Comparison of ENCODE assay signal across 8 mouse cellular contexts in genomic region chr11:115373805-115374694, GRCm38 (mm10). TPM values are rescaled to one million over a fixed set of nuclear protein-coding genes. Genes with fewer than 3 reads are reported as not detected.
DNase-seq lines count a peak whose midpoint lies in the region; ATAC-seq and TF ChIP-seq lines count a peak whose summit lies in the region.

No protein-coding gene starts in this region.

- TF ChIP-seq POLR2A in lung, adult 2 months (IDR thresholded peaks at IDR 0.05; ENCODE audit: borderline replicate concordance, extremely low read depth, low read depth, low read length): peak; percentile 61; the same call in 1 of the 2 replicates

- ATAC-seq in forebrain, embryonic 16.5 days: peak; percentile 72
- peak; percentile 77 for ATAC-seq in neural tube, embryonic 14.5 days (ENCODE audit: low read depth)

- peak overlapping the region; percentile 71; the same call in 1 of the 2 replicates for H3K27ac ChIP-seq in forebrain, embryonic 16.5 days (ENCODE audit: low read length)
- H3K27ac ChIP-seq in layer of hippocampus, adult 2 months: peak overlapping the region; percentile 92
- H3K27ac ChIP-seq in neural tube, embryonic 14.5 days (ENCODE audit: low read depth, low read length): peak overlapping the region; percentile 73

- no peaks in the 10 kb centered on the region for H3K9me3 ChIP-seq in E14TG2a.4 (ENCODE audit: low read length)
- no peaks in the 10 kb centered on the region for H3K9me3 ChIP-seq in forebrain, embryonic 16.5 days (ENCODE audit: control insufficient read depth, low read length)
- H3K9me3 ChIP-seq in neural tube, embryonic 14.5 days (ENCODE audit: control insufficient read depth, low read length): no peaks in the 10 kb centered on the region

- peaks cover 75% of the 10 kb centered on the region for H3K27me3 ChIP-seq in E14TG2a.4 (ENCODE audit: insufficient read depth, low read length)
- H3K27me3 ChIP-seq in forebrain, embryonic 16.5 days (replicated peaks; ENCODE audit: control insufficient read depth, insufficient read depth, low read length): no peaks in the 10 kb centered on the region
- no peaks in the 10 kb centered on the region; the same call in 1 of the 2 replicates for H3K27me3 ChIP-seq in neural tube, embryonic 14.5 days (ENCODE audit: control insufficient read depth, insufficient read depth, low read length)

- WGBS in forebrain, embryonic 16.5 days: 1% methylated on average over 30 of the region's 30 CpGs
- WGBS in lung, adult 2 months: 1% methylated on average over 30 of the region's 30 CpGs
- 2% methylated on average over 29 of the region's 30 CpGs for WGBS in neural tube, embryonic 14.5 days

- intact Hi-C loops in heart, postnatal 25 days (cut with DNase I): no loop called here

- DNase-seq in cerebellum, adult 11 months: peak; percentile 79
- DNase-seq in heart, postnatal 25 days (ENCODE audit: low spot score): peak; percentile 63
- peak; percentile 67 to 72 for DNase-seq in layer of hippocampus, adult 2 months (ENCODE audit: low spot score in 2 of 2)
- peak; percentile 68 for DNase-seq in lung, adult 2 months
- DNase-seq in thymus, postnatal 36 days: no peak

- H3K4me3 ChIP-seq in E14TG2a.4 (replicated peaks; ENCODE audit: low read length): peak overlapping the region; percentile 55
- peak overlapping the region; percentile 54 for H3K4me3 ChIP-seq in forebrain, embryonic 16.5 days (replicated peaks; ENCODE audit: low read length)
- peak overlapping the region; percentile 54 for H3K4me3 ChIP-seq in layer of hippocampus, adult 2 months
- H3K4me3 ChIP-seq in lung, adult 2 months (replicated peaks; ENCODE audit: extremely low read depth, low read depth, low read length): peak overlapping the region; percentile 61
- H3K4me3 ChIP-seq in neural tube, embryonic 14.5 days (ENCODE audit: low read depth, low read length): peak overlapping the region; percentile 44

- H3K4me1 ChIP-seq in E14TG2a.4 (replicated peaks; ENCODE audit: low read depth, low read length): peaks cover 10% of the 10 kb centered on the region
- H3K4me1 ChIP-seq in forebrain, embryonic 16.5 days (replicated peaks; ENCODE audit: control insufficient read depth, insufficient read depth, low read length): peaks cover 16% of the 10 kb centered on the region
- no peaks in the 10 kb centered on the region for H3K4me1 ChIP-seq in lung, adult 2 months (ENCODE audit: control insufficient read depth, insufficient read depth, low read length)
- H3K4me1 ChIP-seq in neural tube, embryonic 14.5 days (ENCODE audit: control insufficient read depth, insufficient read depth, low read length): 0 out of 2 replicates have a peak, but pooled peaks cover 7% of the 10 kb centered on the region

- peak overlapping the region; percentile 81 for H3K4me2 ChIP-seq in forebrain, embryonic 16.5 days (ENCODE audit: low read length)
- H3K4me2 ChIP-seq in neural tube, embryonic 14.5 days (ENCODE audit: low read depth, low read length): peak overlapping the region; percentile 68

- no peaks in the 10 kb centered on the region for H3K36me3 ChIP-seq in E14TG2a.4 (ENCODE audit: insufficient read depth, low read length)
- no peaks in the 10 kb centered on the region for H3K36me3 ChIP-seq in forebrain, embryonic 16.5 days (ENCODE audit: control insufficient read depth, insufficient read depth)
- no peaks in the 10 kb centered on the region for H3K36me3 ChIP-seq in neural tube, embryonic 14.5 days (ENCODE audit: control insufficient read depth, insufficient read depth, low read length)

- TF ChIP-seq CTCF in E14TG2a.4 (conservative IDR thresholded peaks at IDR 0.05; ENCODE audit: low read length): no peak
- no peak; the same call in 1 of the 2 replicates for TF ChIP-seq CTCF in layer of hippocampus, adult 2 months (conservative IDR thresholded peaks at IDR 0.05)
- TF ChIP-seq CTCF in lung, adult 2 months (IDR thresholded peaks at IDR 0.05; ENCODE audit: insufficient read depth, low read length): no peak

- H3K9ac ChIP-seq in forebrain, embryonic 16.5 days (replicated peaks; ENCODE audit: low read depth, low read length): peak overlapping the region; percentile 74
- H3K9ac ChIP-seq in neural tube, embryonic 14.5 days (replicated peaks; ENCODE audit: low read depth, low read length): peak overlapping the region; percentile 62

RNA-seq across cellular contexts. Expression of gene Hid1, which starts 6.5 kb away (rescaled TPM):
- polyA plus RNA-seq in forebrain, embryonic 16.5 days (2015; fragmentation: Nextera tagmentation; extraction: Ambion mirVana): 46.6 and 58.2 TPM in 2 replicates
- 1 to 10 TPM; 4.2 to 5.4 TPM for total RNA-seq in heart, postnatal 25 days (2021)
- total RNA-seq in layer of hippocampus, adult 2 months (2021): 100 to 1,000 TPM; 110 to 119 TPM
- 43.3 and 45.0 TPM in 2 replicates for polyA plus RNA-seq in lung, adult 2 months (2012; rRNA removed)
- polyA plus RNA-seq in neural tube, embryonic 14.5 days (2014; fragmentation: Nextera tagmentation; extraction: Ambion mirVana): 41.7 and 45.7 TPM in 2 replicates

RNA-seq across cellular contexts. Expression of gene Cdr2l, which starts 7.7 kb away (rescaled TPM):
- polyA plus RNA-seq in forebrain, embryonic 16.5 days (2015; fragmentation: Nextera tagmentation; extraction: Ambion mirVana): 16.8 and 18.3 TPM in 2 replicates
- 1 to 10 TPM; 5.5 to 6.6 TPM for total RNA-seq in heart, postnatal 25 days (2021)
- 10 to 100 TPM; 21.9 to 26.1 TPM for total RNA-seq in layer of hippocampus, adult 2 months (2021)
- 29.1 and 33.8 TPM in 2 replicates for polyA plus RNA-seq in lung, adult 2 months (2012; rRNA removed)
- polyA plus RNA-seq in neural tube, embryonic 14.5 days (2014; fragmentation: Nextera tagmentation; extraction: Ambion mirVana): 27.3 and 28.6 TPM in 2 replicates

RNA-seq across cellular contexts. Expression of gene Mrpl58, which starts 29.5 kb away (rescaled TPM):
- polyA plus RNA-seq in forebrain, embryonic 16.5 days (2015; fragmentation: Nextera tagmentation; extraction: Ambion mirVana): 158 and 176 TPM in 2 replicates
- total RNA-seq in heart, postnatal 25 days (2021): 100 to 1,000 TPM; 143 to 145 TPM
- total RNA-seq in layer of hippocampus, adult 2 months (2021): 100 to 1,000 TPM; 100 to 105 TPM
- polyA plus RNA-seq in lung, adult 2 months (2012; rRNA removed): 52.3 and 80.8 TPM in 2 replicates
- polyA plus RNA-seq in neural tube, embryonic 14.5 days (2014; fragmentation: Nextera tagmentation; extraction: Ambion mirVana): 207 and 211 TPM in 2 replicates

RNA-seq across cellular contexts. Expression of gene Otop3, which starts 39.5 kb away (rescaled TPM):
- polyA plus RNA-seq in forebrain, embryonic 16.5 days (2015; fragmentation: Nextera tagmentation; extraction: Ambion mirVana): 0.37 TPM in 1 of 2 replicates, not detected in the other
- total RNA-seq in heart, postnatal 25 days (2021): not detected
- total RNA-seq in layer of hippocampus, adult 2 months (2021): under 1 TPM in 1 of 2 experiments, not detected in 1; 0.20 TPM
- polyA plus RNA-seq in lung, adult 2 months (2012; rRNA removed): 0.05 and 7.8 TPM in 2 replicates
- polyA plus RNA-seq in neural tube, embryonic 14.5 days (2014; fragmentation: Nextera tagmentation; extraction: Ambion mirVana): 1.8 and 2.6 TPM in 2 replicates

RNA-seq across cellular contexts. Expression of gene Atp5h, which starts 45.7 kb away (rescaled TPM):
- polyA plus RNA-seq in forebrain, embryonic 16.5 days (2015; fragmentation: Nextera tagmentation; extraction: Ambion mirVana): 641 and 688 TPM in 2 replicates
- total RNA-seq in heart, postnatal 25 days (2021): 1,000 to 10,000 TPM; 2,312 to 2,343 TPM
- total RNA-seq in layer of hippocampus, adult 2 months (2021): 100 to 1,000 TPM; 467 to 494 TPM
- polyA plus RNA-seq in lung, adult 2 months (2012; rRNA removed): 52.4 and 108 TPM in 2 replicates
- 928 and 1,005 TPM in 2 replicates for polyA plus RNA-seq in neural tube, embryonic 14.5 days (2014; fragmentation: Nextera tagmentation; extraction: Ambion mirVana)

Comparison
In these comparisons a context has a peak if more than half of its experiments do, and no peak if none do; other contexts are left out.
1. DNase-seq: peak in cerebellum, adult 11 months (single experiment), heart, postnatal 25 days (single experiment), layer of hippocampus, adult 2 months (2 of 2) and lung, adult 2 months (single experiment); none in thymus, postnatal 36 days (0 of 2).
2. Peak in every context shown above with its lines, with median percentiles within 50 percentile points of each other: H3K4me3 ChIP-seq and H3K27ac ChIP-seq.